Mouse (Mus musculus): ENCODE results near the gene Sell.
"Not testable (repeated sequence)": the region's sequence is repeated elsewhere in the genome, so short reads cannot be mapped to it uniquely, and the experiment has no call there.

Sell gene

DNA sequence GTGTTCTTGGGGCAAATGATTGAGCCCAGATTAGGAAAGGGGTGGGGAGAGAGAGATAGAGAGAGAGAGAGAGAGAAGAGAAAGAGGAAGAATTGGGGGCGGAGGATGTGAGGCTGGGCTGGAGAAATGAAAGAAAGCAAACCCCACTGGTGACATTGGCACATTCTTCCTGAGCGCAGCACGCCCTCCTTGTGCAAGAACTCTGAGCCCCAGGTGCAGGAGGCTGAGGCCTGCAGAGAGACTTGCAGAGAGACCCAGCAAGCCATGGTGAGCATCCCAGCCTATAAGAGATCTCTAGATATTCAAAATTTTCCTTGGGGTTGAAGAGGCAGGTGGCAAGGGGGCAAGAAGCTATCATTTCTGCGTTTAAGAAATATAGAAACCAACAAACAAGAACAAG, at the start of gene Sell:
TSS of gene Sell (plus strand) at position 58 of the 400 bp plus-strand sequence.
- DNase-seq (ENCODE audit: low read depth, low spot score): peak; percentile 73

DNA sequence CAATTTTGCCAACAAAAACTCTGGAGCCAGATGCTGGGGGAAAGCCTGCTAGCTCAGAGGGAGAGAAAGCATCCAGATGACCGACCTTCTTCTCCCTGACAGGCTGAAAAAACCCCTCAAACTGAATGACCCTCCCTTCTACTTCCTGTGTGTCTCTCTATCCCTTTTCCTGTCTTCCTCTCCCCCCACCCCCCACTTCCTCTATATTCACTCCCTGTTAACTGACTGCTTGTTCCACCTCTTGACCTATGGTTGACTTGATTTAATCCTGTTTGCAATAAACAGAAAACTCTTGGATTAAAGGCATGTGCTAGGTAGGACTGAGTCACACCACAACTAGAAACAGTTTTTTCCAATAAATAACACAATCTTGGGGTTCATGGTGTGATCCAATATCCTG, 47.2 kb upstream of the Sell start:
- no peak for DNase-seq (ENCODE audit: low read depth, low spot score)

DNA sequence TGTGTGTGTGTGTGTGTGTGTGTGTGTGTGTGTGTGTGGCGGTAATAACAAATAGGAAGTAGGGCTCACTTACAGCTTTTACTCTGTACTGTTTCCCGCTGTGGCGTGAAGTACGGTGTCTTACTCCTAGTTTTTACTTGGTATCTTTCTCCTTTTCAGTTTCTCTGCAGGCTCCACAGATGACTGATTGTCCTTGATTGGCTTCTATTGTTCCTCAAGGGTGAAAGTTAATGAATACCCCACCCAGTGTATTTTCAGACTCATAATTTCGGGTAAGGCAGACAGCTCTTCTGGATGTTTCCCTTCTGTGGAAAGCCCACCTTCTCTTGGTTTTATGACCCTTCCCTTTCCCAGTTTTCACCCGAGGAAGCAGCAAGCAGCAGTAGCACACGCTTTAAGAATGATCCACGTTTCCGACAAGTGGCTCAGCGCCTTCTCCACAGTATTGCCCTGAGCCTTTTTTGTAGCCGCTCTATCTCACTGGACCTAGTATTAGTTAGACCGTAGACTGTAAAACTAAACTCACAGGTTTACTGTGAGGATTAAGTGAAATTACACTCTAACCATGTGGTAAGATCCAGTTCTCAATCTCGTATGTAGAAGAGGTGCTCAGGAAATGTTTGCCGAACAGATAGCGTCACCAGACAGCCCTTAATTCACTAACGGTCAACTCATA, 43.4 kb upstream of the Sell start:
- DNase-seq (ENCODE audit: low read depth, low spot score): no peak

DNA sequence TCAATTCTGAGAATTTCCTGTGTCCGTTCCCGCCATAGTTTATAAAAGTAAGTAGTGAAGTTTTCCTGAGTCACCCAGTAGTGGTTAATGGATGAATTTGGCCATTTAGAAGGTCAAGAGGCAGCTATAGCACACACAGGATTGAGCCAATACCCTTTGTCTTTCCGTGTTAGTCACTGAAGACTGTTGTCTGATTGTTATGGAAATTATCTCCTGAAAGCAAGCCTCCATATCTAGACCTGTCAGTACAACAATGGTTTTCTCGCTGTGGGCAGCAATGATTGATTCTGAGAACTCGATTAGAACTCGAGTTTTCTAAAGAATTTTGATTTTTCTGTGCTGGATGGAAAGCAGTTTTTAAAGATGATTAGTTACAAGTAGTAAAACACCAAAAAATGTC, 42.0 kb upstream of the Sell start:
- DNase-seq (ENCODE audit: low read depth, low spot score): no peak

DNA sequence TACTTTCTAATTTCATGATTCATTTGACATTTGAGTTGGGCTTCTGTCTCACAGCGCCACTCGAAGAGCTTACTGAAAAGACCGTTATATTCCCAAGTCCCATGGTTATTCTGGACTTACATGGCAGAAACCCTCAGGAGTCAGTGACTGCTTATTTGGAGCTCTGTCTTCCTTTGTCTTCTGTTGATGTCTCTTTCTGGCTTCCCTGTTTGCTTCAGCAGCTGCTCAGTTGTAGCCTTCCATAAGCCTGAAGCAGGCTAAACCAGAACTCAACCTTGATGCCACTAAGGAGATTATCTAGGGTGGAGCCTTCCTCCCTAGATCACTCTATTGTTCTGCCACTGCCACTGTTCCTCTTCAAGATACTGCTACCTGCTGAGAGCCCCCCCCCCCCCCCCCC, 41.0 kb upstream of the Sell start:
- not testable (repeated sequence) for DNase-seq (ENCODE audit: low read depth, low spot score)

DNA sequence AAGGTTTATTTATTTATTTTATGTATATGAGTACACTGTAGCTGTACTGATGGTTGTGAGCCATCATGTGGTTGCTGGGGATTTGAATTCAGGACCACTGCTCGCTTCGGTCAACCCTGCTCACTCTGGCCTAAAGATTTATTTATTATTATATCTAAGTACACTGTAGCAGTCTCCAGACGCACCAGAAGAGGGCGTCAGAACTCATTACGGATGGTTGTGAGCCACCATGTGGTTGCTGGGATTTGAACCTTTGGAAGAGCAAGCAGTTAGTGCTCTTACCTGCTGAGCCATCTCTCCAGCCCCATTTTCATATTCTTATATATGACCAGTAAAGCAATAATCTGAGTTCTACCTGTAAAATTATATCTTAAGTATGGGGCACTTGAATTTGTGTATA, 39.7 kb upstream of the Sell start:
- DNase-seq (ENCODE audit: low read depth, low spot score): peak; percentile 21

DNA sequence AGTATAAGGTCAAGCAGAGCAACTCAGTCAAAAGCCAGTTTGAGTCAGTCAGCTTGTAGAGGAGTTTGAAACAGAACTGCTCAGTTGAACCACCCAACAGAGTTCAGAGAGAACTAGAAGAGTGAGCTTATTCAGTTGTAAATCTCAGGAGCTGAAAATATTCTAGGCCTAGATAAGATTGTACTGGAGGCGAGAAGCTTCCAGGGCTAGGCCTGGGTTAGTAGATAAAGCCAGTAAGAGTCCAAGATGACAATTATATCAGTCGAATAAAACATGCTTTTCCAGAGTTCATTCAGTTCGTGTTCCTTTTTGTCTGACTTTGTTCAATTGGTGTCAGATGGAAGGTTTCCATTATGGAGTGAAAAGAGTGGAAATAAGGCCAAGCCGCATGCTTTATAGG, 36.1 kb upstream of the Sell start:
- no peak for DNase-seq (ENCODE audit: low read depth, low spot score)

DNA sequence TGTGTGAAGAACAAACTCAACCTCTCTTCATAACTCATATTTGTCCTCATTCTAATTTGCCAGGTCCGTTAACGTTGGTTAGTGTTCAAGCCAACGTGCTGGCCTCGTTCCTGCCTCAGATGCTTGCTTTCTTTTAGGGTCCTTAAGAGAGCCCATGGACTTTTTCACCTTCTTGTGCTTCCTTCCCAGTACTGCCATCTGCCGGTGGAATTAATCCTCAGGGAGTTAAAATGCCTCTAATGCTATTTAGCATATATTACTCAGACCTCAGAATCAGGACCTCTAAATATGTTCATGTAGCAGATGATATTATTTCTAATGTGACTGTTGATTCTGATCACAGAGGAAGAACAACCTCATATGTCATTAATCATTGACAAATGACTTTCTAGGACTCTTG, 34.4 kb upstream of the Sell start:
- peak; percentile 33 for DNase-seq (ENCODE audit: low read depth, low spot score)

DNA sequence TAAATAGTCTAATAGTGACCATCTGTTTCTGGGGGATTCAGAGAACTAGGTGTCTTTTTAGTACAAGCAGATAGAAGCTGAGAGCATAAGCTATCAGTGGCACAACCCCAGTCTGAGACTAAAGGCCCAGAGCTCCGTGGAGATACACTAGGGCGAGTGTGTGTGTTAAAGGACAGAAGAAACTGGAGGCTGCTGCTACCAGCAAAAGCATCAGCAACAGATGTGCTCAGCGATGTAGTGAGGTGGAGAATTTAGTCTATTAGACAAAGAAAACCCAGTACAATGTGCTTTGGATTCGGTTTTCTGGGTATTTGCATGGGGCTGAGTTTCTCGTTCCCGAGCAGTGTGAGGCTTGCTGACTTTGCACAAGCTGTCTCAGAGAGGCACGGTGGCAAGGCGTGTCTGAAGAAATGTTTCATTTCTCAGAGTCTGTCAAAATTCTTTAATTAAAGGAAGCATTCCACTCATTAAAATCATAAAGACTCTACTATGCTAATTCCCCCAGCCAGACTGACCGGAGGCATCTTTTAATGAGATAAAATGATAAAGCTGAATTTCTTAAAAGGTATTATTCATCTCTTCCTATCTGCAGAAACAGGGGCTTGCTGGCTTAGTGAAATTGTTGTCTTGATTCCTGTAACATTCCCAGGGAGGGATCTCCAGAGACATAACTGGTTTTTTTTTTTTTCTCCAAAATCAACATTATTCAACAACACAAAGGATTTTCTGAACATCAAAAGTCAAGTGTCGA, 21.2 kb upstream of the Sell start:
- no peak for DNase-seq (ENCODE audit: low read depth, low spot score)

DNA sequence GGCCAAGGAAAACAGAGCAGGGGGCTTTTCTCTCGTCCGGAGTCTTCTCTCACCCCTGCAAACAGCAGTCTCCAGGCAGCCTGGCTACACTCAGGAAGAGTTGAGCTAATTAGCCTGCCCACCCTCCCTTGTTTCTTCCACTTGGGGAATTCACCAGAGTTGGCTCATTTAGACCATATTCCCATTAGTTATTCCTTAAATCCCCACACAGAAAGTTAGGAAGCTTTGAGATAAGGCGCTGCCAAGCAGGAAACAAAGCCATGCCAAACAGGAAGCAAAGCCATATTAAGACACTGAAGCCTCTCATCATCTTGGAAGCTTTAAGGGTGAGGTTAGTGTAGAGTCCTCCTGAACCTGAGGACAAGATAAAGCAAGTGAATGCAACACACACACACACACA, 18.2 kb upstream of the Sell start:
- no peak for DNase-seq (ENCODE audit: low read depth, low spot score)

DNA sequence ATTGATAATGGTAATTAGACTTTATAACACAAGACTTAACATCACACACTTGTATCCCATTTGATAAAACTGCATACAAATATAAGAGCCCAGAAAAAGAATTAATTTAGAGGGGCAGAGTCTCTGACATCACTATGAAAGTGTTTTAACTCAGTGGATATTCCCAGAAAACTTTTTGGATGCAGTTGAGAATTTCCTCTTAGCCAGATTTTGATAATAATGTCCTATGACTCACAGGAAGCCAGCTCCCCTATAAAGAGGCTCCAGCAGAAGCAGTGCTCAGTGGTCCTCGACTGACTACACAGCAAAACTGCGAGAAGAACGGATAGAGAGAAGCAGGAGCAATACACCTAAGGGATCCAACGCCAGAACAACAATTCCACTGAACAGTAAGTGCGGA, 13.8 kb upstream of the Sell start, which contains the start of gene Sele:
TSS of gene Sele (plus strand) at position 301 of the 400 bp plus-strand sequence.
- no peak for DNase-seq (ENCODE audit: low read depth, low spot score)

DNA sequence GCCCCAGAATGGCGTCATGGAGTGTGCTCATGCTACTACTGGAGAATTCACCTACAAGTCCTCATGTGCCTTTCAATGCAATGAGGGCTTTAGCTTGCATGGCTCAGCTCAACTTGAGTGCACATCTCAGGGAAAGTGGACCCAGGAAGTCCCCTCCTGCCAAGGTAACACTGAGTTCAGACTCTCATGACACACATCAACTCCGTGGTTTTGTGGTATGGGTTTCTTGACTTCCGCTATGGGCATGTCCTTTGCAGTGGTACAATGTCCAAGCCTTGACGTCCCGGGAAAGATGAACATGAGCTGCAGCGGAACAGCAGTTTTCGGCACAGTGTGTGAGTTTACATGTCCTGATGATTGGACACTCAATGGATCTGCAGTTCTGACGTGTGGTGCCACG, 8.2 kb upstream of the Sell start:
- DNase-seq (ENCODE audit: low read depth, low spot score): peak; percentile 14

DNA sequence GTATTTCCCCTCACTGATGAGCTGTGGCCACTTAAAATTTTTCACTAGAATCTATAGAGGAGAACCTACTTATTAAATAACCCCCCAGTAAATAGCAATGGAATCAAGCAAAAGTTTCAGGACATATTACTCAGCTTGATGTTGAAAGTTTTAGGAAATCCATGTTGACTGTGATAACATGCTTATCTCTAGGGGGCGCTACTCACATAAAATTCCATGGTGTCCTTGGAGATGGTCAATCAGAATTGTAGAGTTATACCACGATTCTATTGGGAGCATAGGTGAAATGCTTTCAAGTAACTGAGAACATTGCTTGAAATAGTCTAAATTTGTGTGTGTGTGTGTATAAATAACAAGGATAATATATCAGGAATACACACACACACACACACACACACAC, 7.0 kb upstream of the Sell start:
- DNase-seq (ENCODE audit: low read depth, low spot score): peak; percentile 59

DNA sequence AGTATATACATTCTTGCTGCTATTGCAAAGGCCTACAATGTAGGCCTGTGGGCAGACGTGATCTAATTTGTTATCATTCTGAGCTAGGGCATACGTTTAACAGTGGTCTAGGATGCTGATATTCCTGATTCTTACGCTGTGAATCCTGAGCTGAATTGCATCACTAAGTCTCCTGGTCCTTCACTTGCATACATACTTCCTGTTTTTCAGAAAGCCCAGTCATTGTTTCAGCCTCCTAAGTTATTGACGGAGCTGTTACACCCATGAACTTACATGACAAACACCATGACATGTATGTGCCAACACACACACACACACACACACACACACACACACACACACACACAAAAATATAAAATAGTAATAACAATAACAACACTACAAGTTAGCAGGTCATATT, 1.7 kb upstream of the Sell start:
- DNase-seq (ENCODE audit: low read depth, low spot score): no peak

DNA sequence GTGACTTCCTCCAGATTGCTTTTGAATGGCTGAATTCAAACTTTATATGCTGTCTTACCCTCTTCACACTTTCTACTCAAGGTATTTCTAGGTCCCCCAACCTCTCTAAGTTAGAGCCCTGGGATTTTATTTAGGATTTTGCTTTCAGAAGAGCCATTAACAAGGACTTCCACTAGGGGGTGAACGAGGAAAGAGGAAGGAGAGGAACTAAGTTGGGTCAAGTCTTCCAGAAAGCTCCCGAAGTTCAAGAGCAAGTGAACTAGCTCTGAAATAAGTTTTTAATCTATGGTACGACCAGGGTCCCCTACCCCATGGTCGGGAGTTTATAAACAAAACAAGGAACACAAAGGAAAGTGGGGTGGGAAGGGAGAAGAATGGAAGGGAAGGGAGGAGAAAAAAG, 504 bp upstream of the Sell start:
- peak; percentile 77 for DNase-seq (ENCODE audit: low read depth, low spot score)

DNA sequence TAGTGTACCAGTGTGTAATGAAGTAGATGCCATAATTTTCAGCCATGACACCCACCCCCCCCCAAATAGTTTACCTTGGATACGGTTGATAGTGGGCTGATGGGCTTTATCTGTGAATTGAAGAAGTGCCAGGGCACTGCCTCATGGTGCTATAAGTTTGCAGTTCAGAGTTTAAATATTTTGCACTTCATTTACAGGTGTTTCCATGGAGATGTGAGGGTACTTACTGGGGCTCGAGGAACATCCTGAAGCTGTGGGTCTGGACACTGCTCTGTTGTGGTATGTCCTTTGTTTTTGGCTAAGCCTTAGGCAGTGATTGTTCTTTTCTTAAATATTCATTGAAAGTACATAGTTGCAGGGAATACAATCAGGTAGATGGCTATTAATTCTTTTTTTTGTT, 1.1 kb downstream of the Sell start:
- DNase-seq (ENCODE audit: low read depth, low spot score): peak; percentile 35

DNA sequence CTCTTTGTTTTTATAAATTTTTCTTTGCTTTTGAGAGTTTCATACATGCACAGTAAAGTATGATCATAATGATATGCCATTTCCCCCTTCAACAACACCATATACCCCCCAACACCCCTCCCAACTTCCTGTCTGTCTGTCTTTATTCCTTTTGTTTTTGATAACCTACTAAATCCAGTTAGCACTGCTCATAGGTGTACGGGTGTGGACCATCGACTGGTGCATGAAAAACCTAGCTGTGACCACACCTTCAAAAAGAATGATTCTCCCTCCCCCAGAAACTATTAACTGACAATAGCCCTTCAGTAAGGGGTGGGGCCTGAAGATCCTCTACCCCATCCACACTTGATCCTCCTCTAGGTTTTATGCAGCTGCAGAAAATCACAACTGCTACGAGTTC, 2.0 kb downstream of the Sell start:
- peak; percentile 61 for DNase-seq (ENCODE audit: low read depth, low spot score)

DNA sequence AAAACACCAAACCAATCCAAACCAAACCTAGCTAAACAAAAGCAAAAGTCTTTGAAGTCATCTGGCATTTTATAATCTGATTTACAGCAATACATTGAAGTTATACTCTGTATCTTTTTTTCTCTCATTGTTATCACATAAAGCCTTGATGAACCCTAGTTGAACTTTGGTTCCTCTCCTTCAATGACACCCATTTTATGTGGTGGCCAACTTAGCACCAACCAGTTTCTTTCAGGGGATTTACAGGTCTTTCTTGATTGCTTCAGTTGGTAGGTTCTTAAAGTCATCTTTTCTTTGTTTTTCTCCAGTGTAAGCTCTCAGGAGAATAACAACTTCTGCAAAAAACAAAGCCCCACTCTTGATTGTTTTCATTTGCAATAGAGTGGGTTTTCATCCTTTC, 7.5 kb downstream of the Sell start:
- DNase-seq (ENCODE audit: low read depth, low spot score): peak; percentile 60

DNA sequence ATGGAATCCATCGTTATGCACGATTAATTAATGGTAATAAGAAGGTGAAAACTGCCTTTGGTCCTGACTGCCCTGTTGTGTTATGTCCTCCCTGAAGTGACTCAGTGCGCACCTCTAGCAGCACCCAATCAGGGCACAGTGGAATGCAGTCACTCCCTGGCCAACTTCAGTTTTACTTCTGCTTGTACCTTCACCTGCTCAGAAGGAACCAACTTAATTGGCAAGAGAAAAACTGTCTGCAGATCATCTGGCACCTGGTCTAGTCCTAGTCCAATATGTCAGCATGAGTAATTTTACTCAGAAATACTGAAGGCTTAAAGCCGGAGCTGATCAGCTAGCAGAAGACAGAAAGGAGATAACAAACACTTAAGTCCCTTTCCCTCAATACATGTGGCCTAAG, 8.7 kb downstream of the Sell start:
- peak; percentile 31 for DNase-seq (ENCODE audit: low read depth, low spot score)

DNA sequence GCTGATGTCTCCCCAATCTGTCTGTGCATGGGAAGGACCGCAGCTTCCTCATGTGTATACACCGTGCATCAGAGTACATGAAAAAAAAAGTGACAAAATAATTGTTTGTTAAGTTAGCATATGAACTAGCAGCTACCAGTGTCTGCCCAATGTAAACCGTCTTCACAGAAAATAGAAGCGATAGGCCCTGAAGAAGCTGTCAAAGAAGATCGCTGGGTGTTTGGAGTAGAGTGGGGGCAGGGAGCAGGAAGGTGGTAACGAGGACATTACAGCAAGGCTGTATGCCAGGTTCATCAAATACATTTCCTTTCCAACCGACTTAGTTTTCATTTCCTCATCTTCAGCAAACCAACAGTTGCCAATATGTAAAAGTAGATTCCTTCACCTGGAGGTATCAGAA, 9.3 kb downstream of the Sell start:
- peak; percentile 73 for DNase-seq (ENCODE audit: low read depth, low spot score)

DNA sequence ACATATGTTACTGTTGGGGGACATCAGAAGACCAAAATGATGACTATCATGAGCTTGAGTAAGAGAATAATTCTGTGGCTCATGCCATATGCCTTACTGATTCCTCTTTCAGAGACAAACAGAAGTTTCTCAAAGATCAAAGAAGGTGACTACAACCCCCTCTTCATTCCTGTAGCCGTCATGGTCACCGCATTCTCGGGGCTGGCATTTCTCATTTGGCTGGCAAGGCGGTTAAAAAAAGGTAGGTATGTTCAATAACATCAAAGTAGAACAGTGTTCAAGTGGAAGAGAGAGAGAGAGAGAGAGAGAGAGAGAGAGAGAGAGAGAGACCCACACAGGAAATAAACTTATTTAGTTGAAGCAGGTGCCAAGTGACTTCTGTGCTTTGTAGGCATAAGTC, 10.2 kb downstream of the Sell start:
- DNase-seq (ENCODE audit: low read depth, low spot score): peak; percentile 61

DNA sequence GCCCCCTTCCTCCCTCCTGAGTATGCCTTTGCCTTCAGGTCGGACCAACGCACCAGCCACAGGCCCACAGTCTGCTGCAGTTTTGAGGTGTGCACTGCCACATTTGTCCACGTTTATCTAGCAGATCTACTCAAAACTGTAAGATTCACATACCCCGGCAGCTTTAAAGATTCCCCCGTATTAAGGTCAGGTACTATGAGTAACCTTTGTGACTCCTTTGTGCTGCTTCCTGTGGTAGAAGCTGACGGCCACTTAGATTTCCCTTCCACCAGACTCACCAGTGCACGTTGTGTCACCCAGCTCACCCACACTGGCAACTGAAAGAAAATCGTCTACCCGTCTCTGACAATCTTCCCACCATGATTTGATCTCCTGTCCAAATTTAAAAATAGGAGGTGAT, 11.3 kb downstream of the Sell start:
- peak; percentile 61 for DNase-seq (ENCODE audit: low read depth, low spot score)

DNA sequence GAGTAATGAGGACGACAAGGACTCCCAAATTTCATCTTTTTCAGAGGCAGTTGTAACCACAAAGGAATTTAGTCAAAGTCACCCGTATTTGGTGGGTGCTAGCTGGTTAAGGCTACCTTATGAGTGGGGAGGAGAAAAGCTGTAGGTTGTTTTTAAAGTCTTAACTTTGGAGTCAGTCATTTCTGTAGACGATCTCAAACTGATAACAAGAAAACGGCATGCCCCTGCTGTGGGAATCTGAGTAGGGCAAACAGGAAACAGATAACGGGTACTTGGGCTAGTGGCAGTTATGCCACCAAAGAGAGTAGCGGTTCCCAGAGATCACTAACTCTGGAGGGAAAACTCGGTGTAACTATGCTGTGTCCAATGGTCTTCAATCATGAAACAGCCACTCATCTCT, 12.0 kb downstream of the Sell start:
- peak; percentile 65 for DNase-seq (ENCODE audit: low read depth, low spot score)

All from CD4-positive, CD25-positive, alpha-beta regulatory T cell, adult 2 months (primary cell).